Mouse (Mus musculus) heart, postnatal 0 days (tissue): ENCODE measurements around the gene Bex1. TPM values are rescaled to one million over a fixed set of nuclear protein-coding genes. Genes with fewer than 3 reads are reported as not detected.

ENCODE experiments used
- ATAC-seq: fragments of 200-750 bp; cut with Nextera tagmentation; 2 replicates; pipeline ENCODE4 v1.8.0; 2017; ENCODE audit warnings: low read depth, moderate number of reproducible peaks, moderate library complexity; ENCODE audit not compliant: insufficient read depth
- DNase-seq: peaks from one replicate; pipeline ENCODE4 v3.0.0-alpha.2; 2016; ENCODE audit warnings: low spot score
- H3K27ac ChIP-seq: fragments of 300-500 bp; sonication (generic); 2 replicates; pipeline ENCODE4 v1.5.1; 2014; ENCODE audit warnings: low read depth, mild to moderate bottlenecking
- H3K27me3 ChIP-seq: fragments of 300-500 bp; sonication (generic); 2 replicates; pipeline ENCODE4 v1.6.1; 2014; ENCODE audit warnings: low read length, mixed read lengths; ENCODE audit not compliant: control insufficient read depth, insufficient read depth
- H3K36me3 ChIP-seq: fragments of 300-500 bp; sonication (generic); replicated peaks from 2 replicates; pipeline ENCODE4 v1.6.1; 2014; ENCODE audit warnings: low read length, mixed read lengths; ENCODE audit not compliant: control insufficient read depth, insufficient read depth
- H3K4me1 ChIP-seq: fragments of 300-500 bp; sonication (generic); 2 replicates; pipeline ENCODE4 v1.6.1; 2014; ENCODE audit warnings: antibody characterized with exemption; ENCODE audit not compliant: control insufficient read depth, insufficient read depth
- H3K4me2 ChIP-seq: fragments of 300-500 bp; sonication (generic); 2 replicates; pipeline ENCODE4 v1.6.1; 2014; ENCODE audit warnings: low read depth, mild to moderate bottlenecking, low read length, moderate library complexity
- H3K4me3 ChIP-seq: fragments of 300-500 bp; sonication (generic); 2 replicates; pipeline ENCODE4 v1.5.1; 2014; ENCODE audit warnings: low read depth, low read length
- H3K9ac ChIP-seq: fragments of 300-500 bp; sonication (generic); replicated peaks from 2 replicates; pipeline ENCODE4 v1.6.1; 2014; ENCODE audit warnings: low read depth, low read length, mixed read lengths
- H3K9me3 ChIP-seq: fragments of 300-500 bp; sonication (generic); replicated peaks from 2 replicates; pipeline ENCODE4 v1.6.1; 2016; ENCODE audit warnings: low read length; ENCODE audit not compliant: control insufficient read depth
- CTCF ChIP-seq: IDR thresholded peaks from 2 replicates; pipeline ENCODE4 v1.5.1; 2016; ENCODE audit warnings: antibody characterized with exemption, control low read depth, low read depth
- EP300 ChIP-seq: IDR thresholded peaks from 2 replicates; pipeline ENCODE4 v1.6.1; 2016; ENCODE audit warnings: antibody characterized with exemption, low read depth
- WGBS: fragments of 180-500 bp; shearing (Covaris S2); extraction: QIAGEN DNeasy Blood & Tissue Kit; methylation state at CpG from one replicate; pipeline ENCODE4 v1.1.7; 2014; 5-methylcytosine and 5-hydroxymethylcytosine counted together
- microRNA-seq: library from miRNA; unstranded; fragments of <30 nt; microRNA quantifications from one replicate; pipeline ENCODE4, GENCODE M21; 2016
- polyA plus RNA-seq: library from polyadenylated mRNA; unstranded; fragments of >200 nt; fragmentation: Nextera tagmentation; extraction: Ambion mirVana; gene quantifications from 2 replicates; pipeline ENCODE4 v1.2.1, GENCODE M21; 2015
- total RNA-seq: library from RNA; depleted of rRNA; stranded (reverse); fragments of >200 nt; gene quantifications from 2 replicates; pipeline ENCODE4 v1.2.3, GENCODE M21; 2014; ENCODE audit warnings: low replicate concordance; rRNA removed

Bex1 gene
- total and polyA plus RNA-seq, 2 experiments from 2014 or later: 69.5 to 141 TPM

GRCm38 (mm10) chrX:136171189-136172117 is 43.9 kb downstream of the Bex1 start:
- Histone ChIP-seq H3K36me3 (0 out of 2 replicates have a peak, but pooled peaks cover 5% of the 10 kb centered on the region), H3K9ac (peak overlapping the region; percentile 85), H3K27ac (peak overlapping the region; percentile 95), H3K27me3 (no peaks in the 10 kb centered on the region), H3K9me3 (no peaks in the 10 kb centered on the region), H3K4me1 (0 out of 2 replicates have a peak, but pooled peaks cover 3% of the 10 kb centered on the region), H3K4me2 (peak overlapping the region; percentile 64), H3K4me3 (peak overlapping the region; percentile 71)
- DNase-seq (peak; percentile 85), ATAC-seq (peak; percentile 72)
- TF ChIP-seq EP300 (no peak), CTCF (no peak)
- WGBS: 17% methylated on average over 23 of the region's 24 CpGs

- peak overlapping the region; percentile 46 for H3K9ac ChIP-seq
- H3K27ac ChIP-seq: peak overlapping the region; percentile 57
- no peaks in the 10 kb centered on the region for H3K9me3 ChIP-seq
- 0 out of 2 replicates have a peak, but pooled peaks cover 3% of the 10 kb centered on the region for H3K4me1 ChIP-seq
- peak overlapping the region; percentile 64 for H3K4me2 ChIP-seq
- H3K27me3 ChIP-seq: no peaks in the 10 kb centered on the region
- no peak for DNase-seq
- TF ChIP-seq CTCF (no peak), EP300 (no peak)
- 23% methylated on average over 10 of the region's 10 CpGs for WGBS
- no peak for ATAC-seq
- peak overlapping the region; percentile 71 for H3K4me3 ChIP-seq
- H3K36me3 ChIP-seq: 0 out of 2 replicates have a peak, but pooled peaks cover 5% of the 10 kb centered on the region
These were observed 44.7 kb downstream of the Bex1 start for GRCm38 (mm10) chrX:136170625-136171024.

Small RNA genes lying within 50 kb of the gene (microRNA-seq; reads per million reads assigned to microRNA genes)
- gene Mir6383: not detected

Other genes with a start within 250 kb of the Bex1 start
- gene Arxes2, start 221.7 kb downstream of the Bex1 start, total RNA-seq: 14.9 and 31.1 TPM in 2 replicates
- gene Arxes2, start 221.7 kb downstream of the Bex1 start, polyA plus RNA-seq: 37.5 and 37.7 TPM in 2 replicates
- gene Arxes1, start 182.1 kb downstream of the Bex1 start, total RNA-seq: 1.5 and 3.5 TPM in 2 replicates
- gene Arxes1, start 182.1 kb downstream of the Bex1 start, polyA plus RNA-seq: 11.7 TPM in 2 replicates
- gene Bex2, start 147.3 kb downstream of the Bex1 start, total RNA-seq: 0.23 TPM in 1 of 2 replicates, not detected in the other
- gene Bex2, start 147.3 kb downstream of the Bex1 start, polyA plus RNA-seq: 5.6 TPM in 2 replicates
- not detected in 2 replicates for gene Nxf3, start 130.3 kb downstream of the Bex1 start, total RNA-seq
- 0.29 and 0.57 TPM in 2 replicates for gene Nxf3, start 130.3 kb downstream of the Bex1 start, polyA plus RNA-seq
- 13.8 and 15.5 TPM in 2 replicates for gene Bex4, start 76.5 kb downstream of the Bex1 start, total RNA-seq
- gene Bex4, start 76.5 kb downstream of the Bex1 start, polyA plus RNA-seq: 93.8 and 119 TPM in 2 replicates
- 162 and 180 TPM in 2 replicates for gene Tceal8, start 43.2 kb downstream of the Bex1 start, total RNA-seq
- 202 and 229 TPM in 2 replicates for gene Tceal8, start 43.2 kb downstream of the Bex1 start, polyA plus RNA-seq
- gene Tceal5, start 11.6 kb downstream of the Bex1 start, total RNA-seq: 0.39 TPM in 1 of 2 replicates, not detected in the other
- gene Tceal5, start 11.6 kb downstream of the Bex1 start, polyA plus RNA-seq: 13.4 and 15.0 TPM in 2 replicates
- 14.9 and 21.7 TPM in 2 replicates for gene Tceal7, start 734 bp downstream of the Bex1 start, total RNA-seq
- 14.5 and 15.1 TPM in 2 replicates for gene Tceal7, start 734 bp downstream of the Bex1 start, polyA plus RNA-seq
- 216 and 228 TPM in 2 replicates for gene Tceal9, start 29.6 kb upstream of the Bex1 start, total RNA-seq
- 284 and 306 TPM in 2 replicates for gene Tceal9, start 29.6 kb upstream of the Bex1 start, polyA plus RNA-seq
- 133 and 177 TPM in 2 replicates for gene Bex3, start 54.7 kb upstream of the Bex1 start, total RNA-seq
- gene Bex3, start 54.7 kb upstream of the Bex1 start, polyA plus RNA-seq: 276 and 298 TPM in 2 replicates